Mouse (Mus musculus): ENCODE results near the gene Pigz.

DNA sequence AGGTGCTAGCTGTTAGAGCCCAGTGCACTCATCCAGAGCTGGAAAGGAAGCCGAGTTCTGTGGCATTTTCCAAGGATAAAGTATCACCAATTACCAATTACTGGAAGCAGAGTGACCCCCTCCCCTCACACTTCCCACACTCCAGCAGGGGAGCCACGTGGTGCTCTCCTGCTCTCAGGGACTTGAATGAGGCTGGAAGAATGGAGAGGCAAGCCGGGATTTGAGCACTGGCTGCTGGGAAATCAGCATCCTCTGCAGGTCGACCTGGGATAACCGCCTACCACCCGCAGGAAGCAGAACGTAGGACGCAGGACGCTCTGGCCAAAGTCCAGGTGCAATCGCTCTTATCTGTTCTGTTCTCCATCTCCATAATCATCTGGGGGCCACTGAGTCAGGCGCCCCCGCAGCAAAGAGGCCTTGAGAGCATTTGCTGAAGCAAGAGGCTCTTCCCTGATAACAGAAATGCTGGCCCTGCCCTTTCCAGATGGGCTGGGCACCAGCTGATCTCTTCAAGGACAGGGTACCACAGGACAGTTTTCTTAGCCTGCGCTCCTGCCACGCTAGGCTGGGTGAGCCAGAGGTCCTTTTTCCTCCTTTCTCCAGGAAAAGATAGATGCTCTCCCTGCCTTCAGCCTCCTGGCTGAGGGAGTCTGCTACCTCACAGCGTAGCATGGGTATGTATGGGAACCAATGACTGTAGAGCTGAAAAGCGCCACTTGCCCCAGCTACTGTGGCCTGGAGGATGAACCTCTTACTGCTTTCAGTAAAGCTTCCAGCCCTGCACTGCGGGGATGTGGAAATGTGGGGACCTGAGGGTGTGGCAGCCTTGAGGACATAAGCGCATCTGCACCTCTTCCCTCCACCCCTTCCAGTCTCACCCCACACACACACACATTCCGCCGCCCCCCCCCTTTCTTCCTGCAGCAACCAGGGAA, 27.5 kb upstream of the Pigz start:
- no peak for TF ChIP-seq CTCF (IDR thresholded peaks at IDR 0.05; ENCODE audit: low read depth)
- no peak for TF ChIP-seq EP300 (optimal IDR thresholded peaks at IDR 0.05)
